Mouse (Mus musculus): ENCODE data around the gene Tbx19.

- TF ChIP-seq CTCF (IDR thresholded peaks at IDR 0.05; ENCODE audit: low read depth) (no peak), EP300 (IDR thresholded peaks at IDR 0.05; ENCODE audit: low read depth) (no peak)
Measured at GRCm38 (mm10) chr1:165203488-165204035, 43.0 kb upstream of the Tbx19 start.

All from liver, embryonic 14.5 days (tissue).